Mouse (Mus musculus): ENCODE measurements at regions not wholly inside any gene's neighbourhood (a gene's known extent, or its start where the extent isn't known, plus 50 kb on each side); places are given as distances from the start of the nearest gene placed in this dataset.

GRCm38 (mm10) chr4:89381077-89381476 lies 70.2 kb upstream of the Cdkn2b start:
- ATAC-seq (ENCODE audit: low FRiP score): no peak
- no peaks in the 10 kb centered on the region for H3K9me3 ChIP-seq
- no peaks in the 10 kb centered on the region for H3K36me3 ChIP-seq (replicated peaks)
- no peak overlapping the region for H3K9ac ChIP-seq
- no peak overlapping the region for H3K4me2 ChIP-seq
- H3K4me3 ChIP-seq (replicated peaks): no peak overlapping the region
- H3K4me1 ChIP-seq: no peaks in the 10 kb centered on the region
- H3K27ac ChIP-seq: no peak overlapping the region
- H3K27me3 ChIP-seq: no peaks in the 10 kb centered on the region
- WGBS: 86% methylated on average over 5 of the region's 5 CpGs

- Histone ChIP-seq H3K4me2 (no peak overlapping the region), H3K9ac (no peak overlapping the region), H3K27me3 (no peaks in the 10 kb centered on the region), H3K36me3 (replicated peaks) (no peaks in the 10 kb centered on the region), H3K4me1 (no peaks in the 10 kb centered on the region), H3K27ac (no peak overlapping the region), H3K4me3 (replicated peaks) (no peak overlapping the region), H3K9me3 (no peaks in the 10 kb centered on the region)
- ATAC-seq (ENCODE audit: low FRiP score): no peak
- 92% methylated on average over 8 of the region's 8 CpGs for WGBS
Observed at GRCm38 (mm10) chr4:89380330-89380945, 69.6 kb upstream of the Cdkn2b start.

DNA sequence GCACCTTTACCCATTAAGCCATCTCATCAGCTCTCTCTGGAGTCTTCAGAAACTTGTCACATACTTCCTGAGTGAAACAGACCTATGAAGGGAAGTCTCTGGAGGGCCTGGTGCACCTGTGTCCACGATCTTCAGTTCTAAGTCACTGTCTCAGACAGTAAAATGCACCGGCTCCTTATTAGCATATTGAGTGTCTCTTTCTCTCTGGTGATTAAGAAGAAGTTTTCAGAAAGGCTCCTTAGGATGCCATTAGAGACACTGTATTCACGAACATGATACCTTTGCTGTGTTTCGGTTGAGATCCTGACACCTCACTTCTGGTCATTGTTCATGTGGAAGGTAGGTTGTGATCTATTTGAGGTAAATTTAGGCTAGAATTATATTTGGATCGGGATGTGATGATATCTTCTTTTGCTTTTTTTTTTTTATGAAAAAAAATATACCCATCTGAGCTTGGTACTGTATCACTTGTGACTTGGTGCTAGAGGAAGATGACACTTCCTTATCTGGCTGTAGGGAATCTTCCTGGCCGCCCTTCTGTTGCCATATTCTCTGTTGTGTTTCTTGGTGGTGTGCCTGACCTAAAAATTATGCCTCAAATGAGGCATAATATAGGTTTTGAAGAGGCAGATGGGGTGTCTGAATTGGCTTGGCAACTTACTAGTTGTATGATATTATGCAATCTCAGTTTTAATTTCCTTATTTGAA lies 68.9 kb upstream of the Cdkn2b start:
- no peaks in the 10 kb centered on the region for H3K4me1 ChIP-seq
- no peaks in the 10 kb centered on the region for H3K9me3 ChIP-seq
- H3K4me2 ChIP-seq: no peak overlapping the region
- H3K27ac ChIP-seq: no peak overlapping the region
- H3K4me3 ChIP-seq (replicated peaks): no peak overlapping the region
- 84% methylated on average over 6 of the region's 6 CpGs for WGBS
- no peak overlapping the region for H3K9ac ChIP-seq
- no peaks in the 10 kb centered on the region for H3K36me3 ChIP-seq (replicated peaks)
- H3K27me3 ChIP-seq: no peaks in the 10 kb centered on the region
- no peak for ATAC-seq (ENCODE audit: low FRiP score)

GRCm38 (mm10) chr4:89372631-89373030 lies 61.8 kb upstream of the Cdkn2b start:
- ATAC-seq (ENCODE audit: low FRiP score): no peak
- Histone ChIP-seq H3K4me1 (no peaks in the 10 kb centered on the region), H3K4me3 (replicated peaks) (no peak overlapping the region), H3K9me3 (no peaks in the 10 kb centered on the region), H3K4me2 (no peak overlapping the region), H3K36me3 (replicated peaks) (no peaks in the 10 kb centered on the region), H3K27ac (no peak overlapping the region), H3K9ac (no peak overlapping the region), H3K27me3 (no peaks in the 10 kb centered on the region)
- 84% methylated on average over 6 of the region's 6 CpGs for WGBS

- 87% methylated on average over 12 of the region's 12 CpGs for WGBS
- Histone ChIP-seq H3K4me1 (no peaks in the 10 kb centered on the region), H3K4me3 (replicated peaks) (no peak overlapping the region), H3K9ac (no peak overlapping the region), H3K27me3 (no peaks in the 10 kb centered on the region), H3K9me3 (no peaks in the 10 kb centered on the region), H3K4me2 (no peak overlapping the region), H3K27ac (no peak overlapping the region), H3K36me3 (replicated peaks) (no peaks in the 10 kb centered on the region)
- no peak for ATAC-seq (ENCODE audit: low FRiP score)
Observed at GRCm38 (mm10) chr4:89368850-89369524, 58.1 kb upstream of the Cdkn2b start.

DNA sequence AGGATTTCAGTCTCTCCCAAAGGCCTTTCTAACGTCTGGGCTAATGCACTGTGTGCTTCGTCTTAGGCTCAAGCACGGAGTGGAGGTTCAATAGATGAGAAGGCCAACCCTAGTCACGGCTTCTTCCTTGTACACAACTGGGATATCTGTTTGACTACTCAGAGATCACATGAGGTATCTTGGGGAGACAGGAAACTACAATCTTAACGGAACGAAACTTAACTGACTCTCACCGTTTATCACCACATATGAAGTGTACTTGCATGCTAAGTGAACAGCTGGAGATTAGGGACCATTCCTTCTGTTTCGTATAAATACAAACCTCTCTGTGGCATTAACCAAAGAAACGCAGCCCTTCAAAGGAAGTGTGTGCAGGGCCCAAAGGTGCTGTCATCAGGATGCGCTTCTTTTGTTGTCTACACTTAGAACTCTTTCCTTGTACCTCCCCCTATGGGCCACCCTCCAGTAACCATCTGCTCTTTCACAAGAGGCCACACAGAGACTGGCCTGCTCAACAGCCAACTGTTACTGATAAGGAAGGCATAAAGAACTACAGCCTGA lies 55.8 kb upstream of the Cdkn2b start:
- 54% methylated on average over 10 of the region's 10 CpGs for WGBS
- Histone ChIP-seq H3K4me2 (no peak overlapping the region), H3K4me1 (no peaks in the 10 kb centered on the region), H3K27me3 (no peaks in the 10 kb centered on the region), H3K27ac (no peak overlapping the region), H3K4me3 (replicated peaks) (no peak overlapping the region), H3K36me3 (replicated peaks) (no peaks in the 10 kb centered on the region), H3K9me3 (no peaks in the 10 kb centered on the region), H3K9ac (no peak overlapping the region)
- ATAC-seq (ENCODE audit: low FRiP score): no peak

DNA sequence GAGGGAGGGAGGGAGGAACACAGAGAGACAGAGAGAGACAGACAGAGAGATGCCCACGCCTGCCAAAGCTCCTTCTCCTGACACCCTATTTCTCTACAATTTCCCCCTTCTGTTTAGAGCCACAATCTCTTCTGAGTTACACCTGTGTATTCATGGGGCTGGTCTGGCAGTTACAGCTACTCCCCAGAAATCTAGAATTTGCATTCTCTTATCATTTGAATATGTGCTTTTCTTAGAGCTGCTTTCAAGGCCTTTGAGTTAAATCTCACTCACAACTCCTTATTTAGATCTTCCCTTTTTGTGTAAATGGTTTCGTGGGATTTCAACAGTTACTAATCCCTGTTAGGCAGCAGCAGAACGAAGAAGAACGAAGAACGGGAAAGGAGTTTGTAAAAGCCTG lies 55.0 kb upstream of the Cdkn2b start:
- H3K4me3 ChIP-seq (replicated peaks): no peak overlapping the region
- H3K27ac ChIP-seq: no peak overlapping the region
- no peaks in the 10 kb centered on the region for H3K9me3 ChIP-seq
- H3K9ac ChIP-seq: no peak overlapping the region
- H3K4me2 ChIP-seq: no peak overlapping the region
- H3K4me1 ChIP-seq: no peaks in the 10 kb centered on the region
- WGBS: 40% methylated on average over 5 of the region's 5 CpGs
- no peaks in the 10 kb centered on the region for H3K27me3 ChIP-seq
- no peak for ATAC-seq (ENCODE audit: low FRiP score)
- no peaks in the 10 kb centered on the region for H3K36me3 ChIP-seq (replicated peaks)

- Histone ChIP-seq H3K4me1 (no peaks in the 10 kb centered on the region), H3K9me3 (no peaks in the 10 kb centered on the region), H3K4me2 (no peak overlapping the region), H3K4me3 (replicated peaks) (no peak overlapping the region), H3K27ac (no peak overlapping the region), H3K36me3 (replicated peaks) (no peaks in the 10 kb centered on the region), H3K27me3 (no peaks in the 10 kb centered on the region), H3K9ac (no peak overlapping the region)
- WGBS: 70% methylated on average over 2 of the region's 2 CpGs
- no peak for ATAC-seq (ENCODE audit: low FRiP score)
Observed at GRCm38 (mm10) chr4:89363150-89363683, 52.4 kb upstream of the Cdkn2b start.

DNA sequence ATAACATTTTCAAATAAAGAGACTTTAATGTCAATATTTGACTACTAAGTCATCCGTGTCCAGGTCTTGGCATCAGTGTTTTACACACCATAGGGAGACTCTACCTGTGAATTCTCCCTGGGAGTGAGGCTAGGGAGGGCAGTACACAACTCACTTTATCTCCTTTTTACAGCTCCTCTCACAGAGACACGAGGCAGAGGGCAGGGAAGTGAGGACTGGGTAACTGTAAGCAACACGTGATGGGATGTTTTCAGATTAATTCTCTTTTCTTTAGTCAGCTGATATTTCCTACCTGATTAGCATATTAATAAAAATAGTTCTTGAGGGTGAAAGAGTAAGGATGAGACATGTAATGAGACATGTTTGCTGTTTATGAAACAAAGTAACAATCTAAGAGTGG lies 51.8 kb upstream of the Cdkn2b start:
- no peak overlapping the region for H3K4me2 ChIP-seq
- H3K27ac ChIP-seq: no peak overlapping the region
- no peaks in the 10 kb centered on the region for H3K4me1 ChIP-seq
- no peak for ATAC-seq (ENCODE audit: low FRiP score)
- H3K9ac ChIP-seq: no peak overlapping the region
- no peaks in the 10 kb centered on the region for H3K27me3 ChIP-seq
- WGBS: 54% methylated on average over 3 of the region's 3 CpGs
- no peak overlapping the region for H3K4me3 ChIP-seq (replicated peaks)
- H3K36me3 ChIP-seq (replicated peaks): no peaks in the 10 kb centered on the region
- H3K9me3 ChIP-seq: no peaks in the 10 kb centered on the region

DNA sequence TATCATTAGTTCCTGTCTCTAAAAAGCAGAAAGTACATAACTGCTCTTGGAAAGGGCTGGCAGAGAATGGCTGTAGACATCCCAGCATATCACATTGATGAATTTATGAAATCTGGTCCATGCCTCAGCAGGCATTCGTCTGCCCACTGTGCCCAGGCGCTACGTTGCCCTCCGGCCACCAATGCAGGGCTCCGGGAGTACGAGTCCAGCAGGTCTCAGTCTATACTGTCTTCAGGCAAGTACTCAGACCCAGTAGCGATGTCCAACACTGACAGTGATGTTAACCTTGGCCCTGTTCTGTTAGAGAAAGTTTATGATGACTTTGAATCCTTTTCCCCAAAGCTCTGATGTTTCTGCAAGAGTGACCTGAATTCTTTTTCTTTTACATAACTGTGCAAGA lies 50.5 kb upstream of the Cdkn2b start:
- 90% methylated on average over 7 of the region's 7 CpGs for WGBS
- Histone ChIP-seq H3K4me3 (replicated peaks) (no peak overlapping the region), H3K27me3 (no peaks in the 10 kb centered on the region), H3K9me3 (no peaks in the 10 kb centered on the region), H3K9ac (no peak overlapping the region), H3K36me3 (replicated peaks) (no peaks in the 10 kb centered on the region), H3K4me1 (no peaks in the 10 kb centered on the region), H3K4me2 (no peak overlapping the region), H3K27ac (no peak overlapping the region)
- no peak for ATAC-seq (ENCODE audit: low FRiP score)
